Mouse (Mus musculus) lung, postnatal 0 days (tissue): ENCODE results near the gene Syngr3. TPM values are rescaled to one million over a fixed set of nuclear protein-coding genes. Genes with fewer than 3 reads are reported as not detected.
A peak's percentile ranks its signal among the peaks of the same experiment; 100 is the strongest.

Experiments used
- ATAC-seq: fragments of 200-750 bp; cut with Nextera tagmentation; 2 replicates; pipeline ENCODE4 v1.8.0; 2017; ENCODE audit warnings: moderate library complexity
- DNase-seq: peaks from one replicate; pipeline ENCODE4 v3.0.0-alpha.2; 2016; ENCODE audit warnings: low spot score
- H3K27ac ChIP-seq: fragments of 300-500 bp; sonication (generic); 2 replicates; pipeline ENCODE4 v1.5.1; 2014; ENCODE audit warnings: antibody characterized with exemption, mild to moderate bottlenecking, low read length, mixed read lengths
- H3K27me3 ChIP-seq: fragments of 300-500 bp; sonication (generic); replicated peaks from 2 replicates; pipeline ENCODE4 v1.6.1; 2014; ENCODE audit warnings: low read length, mixed read lengths; ENCODE audit not compliant: insufficient read depth
- H3K36me3 ChIP-seq: fragments of 300-500 bp; sonication (generic); 2 replicates; pipeline ENCODE4 v1.6.1; 2014; ENCODE audit warnings: low read length, mixed read lengths; ENCODE audit not compliant: insufficient read depth
- H3K4me1 ChIP-seq: fragments of 300-500 bp; sonication (generic); 2 replicates; pipeline ENCODE4 v1.6.1; 2014; ENCODE audit warnings: antibody characterized with exemption, low read depth, low read length, mixed read lengths; ENCODE audit not compliant: insufficient read depth
- H3K4me2 ChIP-seq: fragments of 300-500 bp; sonication (generic); replicated peaks from 2 replicates; pipeline ENCODE4 v1.6.1; 2014; ENCODE audit warnings: low read depth, mild to moderate bottlenecking, low read length, moderate library complexity, mixed read lengths
- H3K4me3 ChIP-seq: fragments of 300-500 bp; sonication (generic); 2 replicates; pipeline ENCODE4 v1.5.1; 2014; ENCODE audit warnings: low read depth, low read length
- H3K9ac ChIP-seq: fragments of 300-500 bp; sonication (generic); replicated peaks from 2 replicates; pipeline ENCODE4 v1.6.1; 2014; ENCODE audit warnings: low read depth, mild to moderate bottlenecking
- H3K9me3 ChIP-seq: fragments of 300-500 bp; sonication (generic); 2 replicates; pipeline ENCODE4 v1.6.1; 2016; ENCODE audit warnings: low read length, mixed read lengths
- CTCF ChIP-seq: IDR thresholded peaks from 2 replicates; pipeline ENCODE4 v1.5.1; 2016; ENCODE audit warnings: antibody characterized with exemption, mild to moderate bottlenecking
- EP300 ChIP-seq: IDR thresholded peaks from 2 replicates; pipeline ENCODE4 v1.6.1; 2016; ENCODE audit warnings: antibody characterized with exemption, mild to moderate bottlenecking, control low read depth
- WGBS: fragments of 180-500 bp; shearing (Covaris S2); extraction: QIAGEN DNeasy Blood & Tissue Kit; methylation state at CpG from one replicate; pipeline ENCODE4 v1.1.7; 2014; 5-methylcytosine and 5-hydroxymethylcytosine counted together
- polyA plus RNA-seq: library from polyadenylated mRNA; unstranded; fragments of >200 nt; fragmentation: Nextera tagmentation; extraction: Ambion mirVana; gene quantifications from 2 replicates; pipeline ENCODE4 v1.2.1, GENCODE M21; 2015

Gene Syngr3
- polyA plus RNA-seq, 1 experiment from 2014 or later, result 0.19 TPM

DNA sequence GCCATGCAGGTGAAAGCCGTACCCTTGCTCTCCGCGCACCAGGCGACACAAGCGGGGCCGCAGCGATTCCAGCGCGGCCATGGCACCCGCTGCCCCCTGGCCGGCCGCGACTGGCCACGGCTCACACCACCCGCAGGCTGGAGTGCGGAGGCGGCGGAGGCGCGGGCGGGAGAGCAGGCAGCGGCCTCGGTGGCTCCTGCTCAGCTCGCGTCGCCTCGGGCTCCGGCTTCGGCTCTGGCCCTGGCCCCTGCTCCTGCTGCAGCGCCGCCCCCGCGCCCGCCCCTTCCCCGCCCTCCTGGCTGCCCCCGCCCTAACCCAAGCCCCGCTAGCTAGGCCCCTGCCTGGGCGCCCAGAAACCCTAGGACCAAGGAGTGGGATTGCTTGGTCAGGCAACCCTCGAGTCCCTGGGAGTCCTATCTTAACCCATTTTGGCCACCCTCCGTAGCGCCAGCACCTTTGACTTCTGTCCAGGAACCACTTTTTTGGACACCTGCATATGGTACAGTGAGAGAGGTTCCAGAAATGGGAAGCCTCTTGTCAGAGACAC lies 39.6 kb downstream of the Syngr3 start, which contains the start of gene Slc9a3r2:
Gene Slc9a3r2 (minus strand): TSS at position 258 of the 547 bp plus-strand sequence.
- under 1% methylated on average over 20 of the region's 41 CpGs for WGBS
- Histone ChIP-seq H3K4me3 (peak within 1 kb of the TSS; percentile 90), H3K9ac (peak within 1 kb of the TSS; percentile 74), H3K27me3 (no peaks in the 10 kb centered on the region), H3K9me3 (no peaks in the 10 kb centered on the region), H3K27ac (peak within 1 kb of the TSS; percentile 87), H3K4me1 (peaks cover 17% of the 10 kb centered on the region; the same call in 1 of the 2 replicates), H3K36me3 (peaks cover 8% of the 10 kb centered on the region; the same call in 1 of the 2 replicates), H3K4me2 (peak within 1 kb of the TSS; percentile 95)
- no peak for TF ChIP-seq CTCF
- TF ChIP-seq EP300, result no peak
- peak; percentile 69 for ATAC-seq
- peak; percentile 73 for DNase-seq

DNA sequence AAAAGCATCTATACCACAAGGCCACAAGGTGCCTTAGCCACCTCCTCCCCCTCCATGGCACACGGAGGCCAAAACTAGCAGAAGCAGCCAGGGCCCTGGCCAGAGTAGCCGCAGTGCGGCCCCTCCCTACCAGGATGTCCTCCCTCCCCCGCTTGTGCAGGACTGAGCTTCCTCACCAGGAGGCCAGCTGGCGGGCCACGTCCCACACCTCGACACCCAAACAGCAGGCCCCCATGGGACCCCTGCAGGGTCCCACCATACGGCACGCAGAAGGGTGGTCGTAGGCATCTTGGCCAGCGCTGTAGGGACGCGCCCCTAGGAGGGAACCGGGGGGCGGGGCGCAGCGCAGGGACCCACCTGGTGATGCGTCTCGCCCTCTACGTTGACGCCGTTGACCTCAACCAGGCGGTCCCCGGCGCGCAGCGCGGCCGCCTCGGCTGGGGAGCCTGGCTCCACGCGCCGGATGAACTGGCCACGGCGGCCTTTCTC lies 40.1 kb downstream of the Syngr3 start:
- Histone ChIP-seq H3K9me3 (no peaks in the 10 kb centered on the region), H3K4me3 (peak overlapping the region; percentile 90), H3K36me3 (peaks cover 8% of the 10 kb centered on the region; the same call in 1 of the 2 replicates), H3K27ac (peak overlapping the region; percentile 87), H3K27me3 (no peaks in the 10 kb centered on the region), H3K4me1 (peaks cover 22% of the 10 kb centered on the region), H3K4me2 (peak overlapping the region; percentile 95), H3K9ac (peak overlapping the region; percentile 74)
- DNase-seq (peak; percentile 68), ATAC-seq (peak; percentile 18)
- TF ChIP-seq CTCF (peak; percentile 15), EP300 (no peak)
- under 1% methylated on average over 19 of the region's 35 CpGs for WGBS

DNA sequence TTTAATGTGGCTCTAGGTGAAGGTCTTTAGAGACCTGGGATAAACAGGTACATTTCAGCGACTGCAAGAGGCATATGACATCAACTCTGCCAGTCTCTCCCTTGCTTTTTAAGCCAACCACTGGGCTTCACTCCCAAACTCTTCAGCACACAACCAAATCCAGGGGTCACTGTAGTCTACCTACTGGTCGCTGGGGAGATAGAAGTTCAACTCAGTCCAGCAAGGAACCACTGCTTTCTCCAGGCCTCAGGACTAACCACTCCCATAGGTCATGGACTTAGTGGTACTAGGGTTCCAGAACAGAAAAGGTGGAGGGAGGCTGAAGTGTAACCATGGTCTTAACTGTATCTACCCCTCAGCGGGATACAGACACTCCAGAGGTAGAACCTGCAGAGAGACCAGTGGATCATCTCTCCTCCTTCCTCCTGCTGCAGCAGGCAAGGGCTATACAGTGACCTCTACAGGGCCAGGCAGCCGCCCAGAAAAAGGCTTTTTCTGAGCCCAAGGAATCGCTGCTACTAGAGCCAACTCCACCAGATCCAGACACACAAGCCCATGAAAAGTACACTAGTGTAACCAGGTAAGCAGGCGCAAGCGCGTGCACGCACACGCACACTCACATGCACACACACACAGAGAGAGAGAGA lies 40.9 kb downstream of the Syngr3 start:
- DNase-seq (no peak), ATAC-seq (no peak)
- peak overlapping the region; percentile 95 for H3K4me2 ChIP-seq
- WGBS, result 63% methylated on average over 10 of the region's 10 CpGs
- H3K27ac ChIP-seq, result peak overlapping the region; percentile 87
- no peak for TF ChIP-seq EP300
- TF ChIP-seq CTCF, result peak; percentile 50
- H3K36me3 ChIP-seq, result peaks cover 8% of the 10 kb centered on the region; the same call in 1 of the 2 replicates
- H3K9ac ChIP-seq, result peak overlapping the region; percentile 74
- peaks cover 28% of the 10 kb centered on the region for H3K4me1 ChIP-seq
- H3K27me3 ChIP-seq, result no peaks in the 10 kb centered on the region
- H3K4me3 ChIP-seq, result peak overlapping the region; percentile 90
- no peaks in the 10 kb centered on the region for H3K9me3 ChIP-seq

DNA sequence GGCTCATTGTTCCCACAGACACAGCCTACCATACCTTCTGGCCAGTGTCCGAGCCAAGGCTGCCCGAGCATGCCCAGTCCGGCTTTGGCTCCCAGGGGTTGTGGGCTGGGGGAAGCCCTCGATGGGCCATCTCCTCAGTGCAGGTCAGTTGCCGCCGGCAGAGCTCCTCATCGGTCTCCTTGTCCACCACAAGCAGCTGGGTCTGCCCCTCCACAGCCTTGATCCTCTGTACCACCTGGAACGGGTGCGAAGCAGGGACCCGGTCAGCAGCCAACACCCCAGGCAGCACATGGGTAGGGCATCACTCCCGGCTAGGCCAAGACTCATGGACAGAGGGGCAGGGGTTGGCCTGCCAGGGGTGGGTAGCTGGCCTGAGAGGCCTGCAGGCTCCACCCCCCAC lies 42.3 kb downstream of the Syngr3 start:
- 62% methylated on average over 11 of the region's 11 CpGs for WGBS

DNA sequence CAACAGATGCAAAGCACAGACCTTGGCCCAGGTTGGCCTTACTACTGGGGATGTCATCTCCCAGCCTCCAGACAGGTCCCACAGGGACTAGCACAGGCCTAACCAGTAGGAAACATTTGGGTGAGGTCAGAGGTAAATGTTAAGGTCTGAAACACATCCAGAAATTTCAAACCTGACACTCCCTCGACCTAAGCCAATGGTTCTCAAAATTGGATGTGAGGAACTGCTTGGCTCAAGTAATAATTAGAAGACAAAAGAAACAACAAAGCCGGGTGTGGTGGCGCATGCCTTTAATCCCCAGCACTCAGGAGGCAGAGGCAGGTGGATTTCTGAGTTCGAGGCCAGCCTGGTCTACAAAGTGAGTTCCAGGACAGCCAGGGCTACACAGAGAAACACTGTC lies 43.4 kb downstream of the Syngr3 start:
- no peak overlapping the region for H3K4me3 ChIP-seq
- 75% methylated on average over 4 of the region's 4 CpGs for WGBS
- ATAC-seq (no peak), DNase-seq (no peak)
- peaks cover 12% of the 10 kb centered on the region for H3K36me3 ChIP-seq
- no peak overlapping the region; the same call in 1 of the 2 replicates for H3K9ac ChIP-seq
- peaks cover 32% of the 10 kb centered on the region for H3K4me1 ChIP-seq
- TF ChIP-seq EP300 (no peak), CTCF (no peak)
- no peaks in the 10 kb centered on the region for H3K27me3 ChIP-seq
- H3K27ac ChIP-seq, result peak overlapping the region; percentile 92
- H3K9me3 ChIP-seq, result no peaks in the 10 kb centered on the region
- no peak overlapping the region for H3K4me2 ChIP-seq

More for the DNA sequence above, 42.3 kb downstream of the Syngr3 start:
- DNase-seq (no peak), ATAC-seq (no peak)
- peak overlapping the region; percentile 21 for H3K9ac ChIP-seq
- H3K4me2 ChIP-seq, result peak overlapping the region; percentile 95
- peak overlapping the region; percentile 26 for H3K4me3 ChIP-seq
- no peaks in the 10 kb centered on the region for H3K27me3 ChIP-seq
- peak overlapping the region; percentile 72 for H3K27ac ChIP-seq
- H3K4me1 ChIP-seq, result peaks cover 32% of the 10 kb centered on the region
- TF ChIP-seq CTCF (no peak), EP300 (no peak)
- H3K9me3 ChIP-seq, result no peaks in the 10 kb centered on the region
- peaks cover 12% of the 10 kb centered on the region for H3K36me3 ChIP-seq

DNA sequence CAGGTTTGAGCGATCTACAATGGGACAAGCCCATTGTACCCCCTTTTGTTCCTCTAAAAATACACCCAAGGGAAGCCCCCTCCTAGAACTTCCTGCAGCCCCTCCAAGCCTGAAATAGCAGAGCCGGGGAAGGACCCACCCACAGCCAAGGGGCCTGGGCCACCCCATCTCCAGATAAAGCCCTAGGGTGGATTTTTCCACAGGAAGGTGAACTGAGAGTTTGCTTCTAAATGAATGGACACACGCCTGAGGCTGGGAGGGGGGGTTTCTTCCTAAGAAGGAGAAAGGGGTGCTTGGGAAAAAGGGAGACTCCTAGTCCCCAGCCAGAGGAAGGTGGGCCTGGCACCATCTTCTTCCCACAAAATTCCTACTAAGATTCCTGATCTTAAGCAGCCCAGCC lies 43.8 kb downstream of the Syngr3 start:
- Histone ChIP-seq H3K36me3 (peaks cover 12% of the 10 kb centered on the region), H3K4me2 (peak overlapping the region; percentile 46; the same call in 1 of the 2 replicates), H3K27ac (peak overlapping the region; percentile 92), H3K9ac (peak overlapping the region; percentile 32; the same call in 1 of the 2 replicates), H3K9me3 (no peaks in the 10 kb centered on the region), H3K4me1 (peaks cover 30% of the 10 kb centered on the region), H3K27me3 (no peaks in the 10 kb centered on the region), H3K4me3 (no peak overlapping the region)
- ATAC-seq (no peak; the same call in 1 of the 2 replicates), DNase-seq (no peak)
- WGBS, result 71% methylated on average over 3 of the region's 3 CpGs
- TF ChIP-seq CTCF (no peak), EP300 (peak; percentile 62)
